Mouse (Mus musculus): ENCODE data around the gene Pip5kl1.

DNA sequence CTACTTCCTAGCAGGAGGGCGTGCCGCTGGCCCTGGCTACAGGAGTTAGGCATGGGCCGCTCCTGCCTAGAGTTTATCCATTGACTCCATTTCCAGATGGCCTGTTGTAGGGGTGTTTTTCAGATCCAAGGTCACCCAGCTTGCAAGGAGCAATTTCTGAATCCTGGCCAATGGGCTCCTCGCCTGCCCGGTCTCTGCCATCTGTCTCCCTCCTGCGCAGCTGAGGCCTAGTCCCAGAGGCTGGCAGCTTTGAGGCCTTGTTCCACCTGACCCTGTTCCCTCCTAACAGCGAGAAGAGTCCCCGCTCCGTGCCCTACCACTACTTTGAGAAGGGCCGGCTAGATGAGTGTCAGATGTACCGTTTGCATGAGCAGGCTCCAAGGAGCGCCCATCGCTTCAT, 22.1 kb downstream of the Pip5kl1 start:
- TF ChIP-seq TAL1 (IDR thresholded peaks at IDR 0.05; ENCODE audit: low read length) (no peak), GATA1 (IDR thresholded peaks at IDR 0.05; ENCODE audit: low read length) (no peak)
